Mouse (Mus musculus) monocyte, adult 2 months (primary cell): ENCODE results near the gene Akap13.
A peak's percentile ranks its signal among the peaks of the same experiment; 100 is the strongest.
"Not testable (repeated sequence)": the region's sequence is repeated elsewhere in the genome, so short reads cannot be mapped to it uniquely, and the experiment has no call there.

Experiments used
- DNase-seq, 2 experiments: peaks; one replicate each; pipeline ENCODE4 v3.0.0; 2022; ENCODE audit warnings: low spot score in 2 of 2, low read depth in 1 of 2

The Akap13 gene

DNA sequence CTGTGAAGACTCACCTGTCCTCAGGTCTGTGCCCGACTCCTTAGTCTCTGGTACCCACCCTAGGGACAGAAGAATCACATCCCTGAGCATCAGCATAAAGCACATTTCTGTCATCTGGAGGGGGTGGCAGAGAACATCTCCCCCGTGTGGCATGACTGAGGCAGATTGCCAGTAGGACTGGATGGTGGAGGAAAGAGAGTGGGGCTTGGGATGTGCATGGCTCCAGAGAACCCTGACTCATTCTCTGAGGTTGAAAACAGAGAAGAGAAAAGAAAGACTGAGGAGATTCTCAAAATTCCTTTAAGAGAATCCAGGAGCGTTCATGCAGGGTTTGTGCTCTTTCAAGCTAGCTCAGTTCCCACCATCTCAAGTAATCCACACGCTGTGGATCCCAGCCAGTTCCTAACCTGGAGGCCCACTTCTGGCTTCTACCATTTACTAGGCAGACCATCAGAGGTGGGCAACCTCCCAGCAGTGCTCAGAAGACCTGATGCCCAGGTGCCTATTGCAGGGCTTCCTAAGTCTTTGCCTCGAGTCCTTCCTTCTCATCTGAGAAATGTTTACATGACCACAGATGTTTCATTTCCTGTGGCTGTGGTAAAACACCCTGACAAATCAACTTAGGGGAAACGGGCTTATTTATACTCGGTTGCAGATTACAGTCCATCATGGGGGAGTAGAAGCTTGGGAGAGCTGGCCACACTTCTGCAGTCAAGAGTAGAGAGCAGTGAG lies 332.9 kb downstream of the Akap13 start:
- DNase-seq, result not testable (repeated sequence)

DNA sequence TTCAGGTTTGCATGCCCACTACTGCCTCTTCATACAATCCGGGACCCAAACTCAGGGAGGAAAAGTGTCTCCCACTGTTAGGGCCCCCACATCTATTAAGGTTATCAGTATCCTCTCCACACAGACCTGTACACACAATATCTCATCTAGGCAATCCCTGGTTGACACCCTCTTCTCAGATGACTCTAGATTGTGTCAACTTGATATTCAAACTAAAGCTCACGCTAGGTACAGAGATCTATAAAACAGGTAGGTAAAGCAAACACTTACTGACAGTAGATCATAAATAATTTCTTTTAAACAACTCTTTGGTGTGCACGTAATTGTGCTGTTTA lies 333.4 kb downstream of the Akap13 start:
- DNase-seq, result not testable (repeated sequence)

DNA sequence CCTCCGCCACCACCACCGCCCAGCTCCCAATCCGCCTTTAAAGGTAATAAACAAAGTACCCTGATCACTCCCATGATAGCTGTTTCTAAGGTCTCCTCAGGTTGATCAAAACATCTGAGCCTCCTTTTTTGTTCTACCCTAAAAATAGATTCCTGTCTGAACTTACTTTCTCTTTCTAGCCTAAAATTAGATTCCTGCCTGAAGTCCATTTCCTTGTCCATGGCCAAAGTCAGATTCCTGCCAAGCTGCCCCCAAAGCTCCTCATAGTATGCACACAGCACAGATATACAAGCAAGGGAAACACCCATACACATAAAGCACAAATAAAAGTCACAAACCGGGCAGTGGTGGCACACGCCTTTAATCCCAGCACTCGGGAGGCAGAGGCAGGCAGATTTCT lies 334.4 kb downstream of the Akap13 start:
- DNase-seq, result no peak

DNA sequence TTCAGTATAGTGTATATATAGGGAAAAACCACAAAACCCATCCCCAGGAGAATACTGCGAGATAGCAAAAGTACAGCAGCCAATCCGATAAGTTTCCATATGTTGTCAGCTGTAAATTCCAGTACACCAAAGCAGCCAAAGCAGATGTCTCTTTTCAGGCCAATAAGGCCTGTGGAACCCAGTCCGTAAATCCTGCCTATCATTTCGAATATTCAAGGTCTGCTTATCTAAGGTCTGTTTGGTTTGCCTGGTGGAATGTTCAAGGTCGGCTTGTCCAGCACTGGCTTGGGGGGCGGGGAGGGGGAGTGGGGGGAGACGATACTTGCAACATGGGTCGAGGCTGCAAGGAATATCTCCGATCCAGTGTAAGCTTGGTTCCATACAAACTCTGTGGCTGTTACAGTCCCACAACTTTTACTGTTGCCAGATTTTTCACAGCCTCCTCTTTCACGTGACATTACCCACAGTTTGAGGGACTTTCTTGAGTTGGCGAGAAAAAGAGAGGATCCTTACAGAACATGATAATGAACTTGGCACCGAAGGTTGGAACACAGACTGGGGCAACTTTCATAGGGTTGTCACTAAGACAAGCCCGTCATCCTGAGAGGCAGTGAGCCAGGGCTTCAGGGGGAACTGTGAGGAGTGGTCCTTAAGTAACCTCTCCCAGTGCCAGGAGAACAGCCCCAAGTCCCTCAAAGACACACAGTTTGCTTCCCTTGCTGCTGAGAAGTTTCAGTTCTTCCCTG lies 335.9 kb downstream of the Akap13 start:
- not testable (repeated sequence) for DNase-seq

DNA sequence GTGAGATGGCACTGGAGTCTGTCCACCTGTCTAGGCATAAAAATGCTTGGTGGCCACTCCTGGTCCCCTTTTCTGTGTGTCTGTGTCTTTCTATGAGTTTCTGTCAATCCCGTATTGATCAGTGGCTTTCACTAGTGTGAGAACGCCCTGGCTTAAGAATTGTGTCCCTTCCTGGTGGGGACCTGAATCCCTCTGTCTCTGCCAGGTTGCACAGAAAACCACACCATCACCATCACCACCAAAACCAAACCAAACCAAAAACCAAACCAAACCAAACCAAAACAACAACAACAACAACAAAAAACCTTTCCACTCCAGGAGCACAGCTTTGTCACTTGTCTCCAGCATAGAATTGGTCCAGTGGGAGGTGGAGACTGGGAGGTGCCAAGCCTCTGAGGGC lies 337.8 kb downstream of the Akap13 start:
- no peak for DNase-seq

DNA sequence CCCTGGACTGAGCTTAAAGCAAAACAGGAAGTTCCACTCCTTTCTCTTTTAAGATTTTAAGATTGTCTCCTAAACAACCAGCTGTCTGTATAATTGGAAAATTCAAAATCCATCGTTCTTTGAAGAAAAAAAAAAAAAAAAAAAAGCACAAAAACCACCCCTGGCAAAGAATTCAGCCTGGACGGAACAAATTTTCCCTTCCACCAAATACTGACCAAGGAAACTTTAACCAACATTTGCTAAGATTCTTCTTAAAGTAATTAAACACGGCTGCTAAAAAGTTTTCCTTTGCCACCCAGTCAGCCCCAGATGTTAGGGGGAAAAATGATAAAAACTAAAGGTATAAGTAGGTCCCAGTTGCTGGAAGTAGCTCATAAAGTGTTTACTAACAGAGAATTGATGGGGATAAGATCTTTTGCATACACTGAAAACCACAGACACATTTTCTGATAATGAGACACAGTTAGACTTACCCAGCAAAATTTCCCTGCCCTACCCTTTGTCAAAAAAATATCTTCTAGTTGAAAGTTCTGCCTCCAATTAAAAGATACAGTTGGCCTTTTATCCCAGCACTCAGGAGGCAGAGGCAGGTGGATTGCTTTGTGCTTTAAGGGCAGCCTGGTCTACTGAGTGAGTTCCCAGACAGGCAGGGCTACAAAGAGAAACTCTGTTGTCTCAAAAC lies 338.5 kb downstream of the Akap13 start:
- no peak for DNase-seq

DNA sequence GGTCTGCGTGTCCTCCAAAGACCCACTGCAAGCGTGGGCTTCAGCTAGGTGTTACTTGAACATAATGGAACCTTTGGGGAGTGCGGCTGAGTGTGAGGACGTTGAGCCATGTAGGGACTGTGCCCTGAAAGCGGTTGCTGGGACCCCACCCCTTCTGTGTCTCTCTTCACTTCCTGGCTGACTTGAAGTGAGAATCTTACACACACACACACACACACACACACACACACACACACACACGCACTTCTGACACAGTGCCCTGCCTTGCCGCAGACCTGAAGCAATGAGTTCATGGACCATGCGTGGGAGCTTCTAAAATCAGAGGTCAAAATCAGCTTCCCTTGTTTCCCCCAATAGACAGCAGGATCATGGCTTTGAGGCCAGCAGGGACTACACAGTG lies 339.8 kb downstream of the Akap13 start:
- no peak for DNase-seq

DNA sequence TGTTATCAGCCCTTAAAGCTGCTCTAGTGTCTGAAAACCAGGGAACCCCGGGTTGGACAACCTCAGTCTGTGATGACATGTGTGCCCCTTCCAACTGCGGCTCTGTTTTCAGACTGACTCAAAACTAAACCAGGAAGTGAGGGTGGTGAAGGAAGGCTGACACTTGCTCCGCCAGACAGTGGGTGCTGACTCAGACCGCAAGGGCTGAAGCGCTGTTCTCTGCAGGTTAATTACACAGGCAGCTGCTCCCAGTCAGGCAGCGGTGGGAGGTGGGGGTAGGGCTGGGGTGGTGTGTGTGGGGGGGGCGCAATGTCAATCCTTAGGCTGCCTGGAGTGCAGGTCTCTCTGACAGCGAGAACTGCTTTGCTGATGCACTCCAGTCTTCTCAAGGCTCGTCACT lies 341.1 kb downstream of the Akap13 start:
- DNase-seq, result peak in 1 of 2 experiments; percentile 26

DNA sequence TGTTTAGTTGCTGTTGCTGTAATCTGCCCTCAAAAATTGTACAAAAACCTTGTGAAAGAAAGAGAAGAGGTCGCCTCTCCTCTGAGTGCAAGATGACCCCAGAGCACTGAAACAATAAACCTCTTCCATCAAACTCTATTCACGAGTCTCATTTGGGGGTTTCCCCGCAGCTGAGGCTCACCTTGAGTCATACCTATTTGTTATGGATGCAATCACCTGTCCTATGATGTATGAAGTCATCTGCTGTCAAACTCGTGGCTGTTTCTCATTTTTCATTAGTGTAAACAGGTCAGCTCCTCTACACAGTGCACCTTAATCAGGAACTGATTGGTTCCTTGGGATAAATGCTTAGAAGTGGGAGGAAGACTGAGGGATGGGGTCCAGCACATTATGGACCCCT lies 345.2 kb downstream of the Akap13 start:
- DNase-seq, result no peak

DNA sequence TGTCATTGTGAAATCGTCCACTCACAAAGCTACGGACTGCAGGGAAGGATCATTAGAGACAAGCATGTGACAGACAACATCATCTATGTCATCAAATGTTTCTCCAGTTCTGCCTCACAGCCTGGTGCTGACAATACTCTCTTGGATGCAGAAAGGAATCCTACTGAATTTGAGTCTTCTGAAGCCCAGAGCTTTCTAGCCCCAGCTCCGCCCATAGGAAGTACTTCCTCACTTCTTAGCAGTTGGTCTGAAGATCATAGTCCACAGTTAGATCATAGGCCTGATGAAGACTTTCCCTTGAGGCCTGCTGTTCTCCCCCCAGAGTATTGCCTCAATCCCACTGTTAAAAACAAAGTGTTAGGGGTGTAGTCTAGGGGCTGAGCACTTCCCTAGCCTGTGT lies 345.7 kb downstream of the Akap13 start:
- DNase-seq, result no peak

DNA sequence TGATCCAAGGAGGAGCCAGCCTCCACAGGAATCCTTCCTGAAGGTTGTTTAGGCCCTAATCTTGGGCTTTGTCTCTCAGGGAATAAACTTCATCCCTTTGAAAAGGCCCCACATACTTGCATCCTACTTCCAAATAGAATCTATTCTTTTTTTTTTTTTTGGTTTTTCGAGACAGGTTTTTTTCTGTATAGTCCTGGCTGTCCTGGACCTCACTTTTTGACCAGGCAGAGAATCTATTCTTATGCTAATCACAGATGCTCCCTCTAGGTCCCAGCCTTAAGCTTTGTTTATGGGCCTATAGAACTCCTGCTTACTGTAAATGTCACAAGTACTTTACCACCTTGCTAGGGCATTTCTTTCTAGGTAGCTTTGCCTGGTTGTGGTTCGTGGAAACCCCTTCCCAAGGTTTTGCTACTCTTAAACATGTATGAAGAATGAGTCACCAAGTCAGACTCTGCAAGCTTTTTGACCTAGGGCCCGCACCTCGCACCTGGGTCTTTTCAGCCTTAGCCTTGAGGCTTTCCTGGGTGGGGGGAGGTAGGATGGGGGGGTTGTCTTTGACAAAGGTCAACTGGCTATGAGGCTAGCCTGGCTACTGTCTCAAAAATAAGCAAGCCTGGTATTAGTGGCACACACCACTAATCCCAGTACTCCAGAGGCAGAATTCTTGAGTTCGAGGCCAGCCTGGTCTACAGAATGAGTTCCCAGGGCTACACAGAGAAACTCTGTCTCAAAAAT lies 346.5 kb downstream of the Akap13 start:
- DNase-seq, result no peak

DNA sequence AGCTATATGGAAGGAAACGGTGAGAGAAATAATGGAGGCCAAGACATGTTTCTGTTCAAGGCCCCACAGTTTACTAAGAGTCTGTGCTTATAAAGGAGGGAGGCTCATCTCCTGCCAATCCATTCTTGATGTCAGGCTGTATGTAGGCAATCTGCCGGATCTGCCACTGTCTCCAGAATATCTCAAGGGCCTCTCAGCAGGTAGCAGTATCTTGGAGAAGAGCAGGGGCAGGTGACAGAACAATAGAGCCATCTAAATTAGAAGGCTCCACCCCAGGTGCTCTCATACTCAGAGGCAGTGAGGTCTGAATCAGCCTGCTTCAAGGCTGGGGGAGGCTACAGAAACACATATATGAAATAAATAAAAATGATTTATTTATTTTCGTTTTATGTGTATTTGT lies 347.6 kb downstream of the Akap13 start:
- DNase-seq, result no peak
